Mouse (Mus musculus) right cerebral cortex, adult 18-20 months (tissue): ENCODE measurements at regions not wholly inside any gene's neighbourhood (a gene's known extent, or its start where the extent isn't known, plus 50 kb on each side); places are given as distances from the start of the nearest gene placed in this dataset.
A peak's percentile ranks its signal among the peaks of the same experiment; 100 is the strongest.

Experiments
- DNase-seq: peaks from one replicate; pipeline ENCODE4 v3.0.0; 2022; ENCODE audit warnings: mixed read lengths

GRCm38 (mm10) chr17:44420098-44421070, 232.0 kb downstream of the Clic5 start:
- DNase-seq = no peak

DNA sequence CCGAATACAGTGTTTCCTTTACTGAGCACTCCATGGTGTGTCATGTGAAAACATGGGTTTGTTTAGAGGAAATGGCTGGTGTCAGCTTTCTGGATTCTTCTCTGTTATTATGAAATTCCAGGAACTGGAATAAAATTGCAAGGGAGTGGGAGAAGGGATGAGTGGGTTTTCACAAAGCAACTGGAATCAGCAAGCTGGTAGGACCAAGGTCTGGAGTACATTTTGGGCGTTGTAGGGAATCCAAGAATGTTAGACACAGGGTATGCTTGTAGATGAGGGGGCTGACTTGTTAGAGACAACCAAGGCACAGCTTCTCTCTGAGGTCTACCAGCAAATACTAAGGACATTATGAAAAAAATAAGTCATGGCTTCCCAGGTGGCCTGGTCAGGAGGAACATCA, 233.8 kb downstream of the Clic5 start:
- DNase-seq = peak; percentile 28

GRCm38 (mm10) chr17:44422865-44423264, 234.5 kb downstream of the Clic5 start:
- DNase-seq = no peak

GRCm38 (mm10) chr17:44423471-44423985, 235.1 kb downstream of the Clic5 start:
- DNase-seq = no peak

- no peak for DNase-seq
These were observed 244.3 kb downstream of the Clic5 start for GRCm38 (mm10) chr17:44432524-44433295.

DNA sequence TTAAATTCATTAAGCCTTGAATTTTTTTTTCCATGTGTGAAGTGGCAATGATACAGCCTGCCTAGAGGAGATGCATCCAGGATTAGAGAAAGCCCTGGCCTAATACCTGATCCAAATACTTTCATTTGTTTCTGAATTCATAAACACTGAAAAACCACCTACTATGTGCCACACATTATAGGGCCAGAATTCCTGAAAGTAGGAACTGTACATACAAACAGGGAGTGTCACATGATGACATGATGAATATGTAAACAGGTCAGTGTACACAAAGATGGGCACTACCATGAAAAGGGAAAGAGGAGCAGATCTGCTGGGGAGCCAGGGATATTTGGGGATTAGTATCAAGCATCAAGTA, 244.9 kb downstream of the Clic5 start:
- DNase-seq = no peak

- no peak for DNase-seq
These were observed 248.2 kb downstream of the Clic5 start for GRCm38 (mm10) chr17:44436536-44437043.

GRCm38 (mm10) chr17:44438526-44438925, 250.1 kb downstream of the Clic5 start:
- no peak for DNase-seq

- DNase-seq = no peak
These were observed 255.1 kb downstream of the Clic5 start for GRCm38 (mm10) chr17:44443460-44443859.

DNA sequence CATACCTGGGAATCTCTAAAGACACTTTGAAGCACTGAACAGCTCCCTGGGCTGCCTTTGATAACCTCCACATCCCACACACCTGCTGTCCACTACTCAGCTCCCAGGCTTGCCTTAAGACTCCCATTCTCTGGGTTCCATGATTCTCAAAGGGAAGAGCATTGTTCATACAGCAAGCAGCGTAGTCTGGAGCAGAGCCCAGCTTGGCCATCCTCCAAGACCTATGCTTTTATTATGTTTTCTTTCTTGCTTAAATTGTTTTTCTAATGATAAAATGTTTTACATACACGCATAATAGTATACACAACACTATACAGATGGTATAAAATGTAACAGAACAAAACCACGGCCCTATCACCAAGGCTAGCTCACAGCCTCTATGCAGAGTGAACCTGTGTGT, 257.0 kb downstream of the Clic5 start:
- DNase-seq = no peak
